Mouse (Mus musculus): ENCODE data around the gene Grhl3.

Gene Grhl3

GRCm38 (mm10) chr4:135493691-135494520, 79.5 kb downstream of the Grhl3 start:
- peak; percentile 76 for DNase-seq (ENCODE audit: low spot score)

- no peak for DNase-seq (ENCODE audit: low spot score)
These were observed 80.2 kb downstream of the Grhl3 start for GRCm38 (mm10) chr4:135493271-135493670.

Data from MN1 (cell line).